Mouse (Mus musculus) monocyte, adult 5-6 weeks (primary cell): ENCODE data around the gene Vip. TPM values are rescaled to one million over a fixed set of nuclear protein-coding genes. Genes with fewer than 3 reads are reported as not detected.
A peak's percentile ranks its signal among the peaks of the same experiment; 100 is the strongest.

ENCODE experiments used
- ATAC-seq: fragments of 153-309, 156-312 bp; replicated peaks from 2 replicates; pipeline ENCODE4 v1.8.0; 2017; ENCODE audit warnings: mild to moderate bottlenecking; ENCODE audit not compliant: low TSS enrichment, insufficient number of reproducible peaks, severe bottlenecking, poor library complexity, low FRiP score
- total RNA-seq: library from RNA; stranded (forward); fragments of 200-1000, 200-491, 200-594 nt; gene quantifications from 3 replicates; pipeline ENCODE4 v1.2.3, GENCODE M21; 2017

The Vip gene
- total RNA-seq = not detected in 3 replicates

DNA sequence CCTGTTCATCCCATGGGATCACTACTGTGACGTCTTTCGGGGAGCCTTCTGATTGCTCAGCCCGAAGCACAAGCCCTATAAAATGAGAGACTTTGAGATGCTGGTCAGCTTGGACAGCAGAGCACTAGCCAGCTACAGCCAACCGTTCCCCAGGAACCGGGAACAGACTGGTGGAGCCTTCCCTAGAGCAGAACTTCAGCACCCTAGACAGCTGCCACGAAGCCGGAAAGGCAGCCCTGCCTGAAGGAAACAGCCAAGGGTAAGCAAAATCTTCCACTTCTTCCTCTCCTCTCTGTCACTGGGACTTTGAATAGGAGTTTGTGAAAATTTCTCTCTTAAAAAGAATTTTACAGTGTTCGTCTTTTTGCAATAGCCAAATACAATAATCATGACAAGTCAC lies at the start of gene Vip:
TSS of gene Vip (plus strand) at position 107 of the 400 bp plus-strand sequence.
- ATAC-seq = no peak

GRCm38 (mm10) chr10:5591061-5591460 lies 48.0 kb upstream of the Vip start:
- no peak for ATAC-seq

DNA sequence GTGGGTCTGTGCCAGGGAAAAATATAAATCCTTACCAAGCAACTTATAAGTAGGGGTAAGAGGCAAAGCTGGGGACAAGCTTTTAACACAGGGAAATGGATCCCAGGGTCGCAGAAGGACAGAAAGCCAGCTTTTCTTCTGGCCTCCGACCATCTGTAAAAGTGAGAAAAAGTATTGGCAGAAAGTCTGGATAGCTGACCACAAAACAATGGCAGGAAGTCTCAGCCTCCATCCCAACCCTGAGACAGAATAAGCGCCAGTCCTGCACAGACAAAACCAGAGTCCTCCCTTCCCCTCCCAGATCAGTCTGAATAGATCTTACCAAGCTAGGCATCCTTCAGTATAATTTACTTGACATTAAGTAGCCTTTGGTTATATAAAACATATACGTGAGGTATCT lies 47.0 kb upstream of the Vip start:
- ATAC-seq = no peak

- ATAC-seq = no peak
These were observed 45.6 kb upstream of the Vip start, which contains the start of gene Myct1 for GRCm38 (mm10) chr10:5593464-5593863. Myct1 (plus strand) TSS chr10:5593775.

DNA sequence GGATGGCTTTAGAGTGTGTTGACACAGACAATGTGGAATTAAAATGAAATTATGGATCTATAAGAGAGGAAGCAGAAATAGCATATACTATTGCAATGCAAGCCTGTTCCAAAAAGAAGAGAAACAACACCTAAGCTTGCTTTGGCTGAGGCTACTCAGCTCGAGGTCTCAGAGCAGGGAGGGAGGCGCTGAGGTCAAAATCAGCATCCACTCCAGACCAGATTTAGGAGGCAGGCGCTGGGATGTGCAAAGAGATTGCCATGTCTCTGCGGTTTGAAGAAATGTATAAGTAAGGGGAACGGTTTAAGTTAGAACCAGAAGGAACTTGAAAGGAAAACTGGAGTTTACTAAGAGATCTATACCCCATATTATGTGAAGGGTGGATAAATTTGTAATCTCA lies 44.6 kb upstream of the Vip start:
- no peak for ATAC-seq

DNA sequence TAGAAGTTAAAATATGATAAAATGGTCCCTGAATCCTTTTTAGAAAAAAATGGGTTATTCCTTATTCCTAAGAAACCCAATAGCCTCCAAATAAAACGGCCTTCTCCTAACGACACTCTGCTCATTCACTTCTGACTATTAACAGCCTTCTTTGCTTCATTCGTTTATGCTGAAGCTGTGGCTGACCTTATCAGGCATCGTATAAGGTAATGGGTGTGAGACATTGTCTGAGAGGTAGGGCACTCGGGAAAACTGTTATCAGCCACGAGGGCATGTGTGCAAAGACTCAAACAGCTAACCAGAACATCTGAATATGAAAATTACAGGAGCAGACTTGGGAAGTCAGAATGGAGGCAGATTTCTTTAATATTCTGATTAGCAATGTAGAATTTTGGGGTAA lies 42.5 kb upstream of the Vip start:
- ATAC-seq = no peak

- 0 out of 2 replicates have a peak, but pooled peaks have one; percentile 50 for ATAC-seq
These were observed 38.9 kb upstream of the Vip start for GRCm38 (mm10) chr10:5600123-5600522.

- ATAC-seq = 0 out of 2 replicates have a peak, but pooled peaks have one; percentile 31
These were observed 35.5 kb upstream of the Vip start for GRCm38 (mm10) chr10:5603512-5603911.

- ATAC-seq = no peak
These were observed 34.6 kb upstream of the Vip start for GRCm38 (mm10) chr10:5604371-5604770.

DNA sequence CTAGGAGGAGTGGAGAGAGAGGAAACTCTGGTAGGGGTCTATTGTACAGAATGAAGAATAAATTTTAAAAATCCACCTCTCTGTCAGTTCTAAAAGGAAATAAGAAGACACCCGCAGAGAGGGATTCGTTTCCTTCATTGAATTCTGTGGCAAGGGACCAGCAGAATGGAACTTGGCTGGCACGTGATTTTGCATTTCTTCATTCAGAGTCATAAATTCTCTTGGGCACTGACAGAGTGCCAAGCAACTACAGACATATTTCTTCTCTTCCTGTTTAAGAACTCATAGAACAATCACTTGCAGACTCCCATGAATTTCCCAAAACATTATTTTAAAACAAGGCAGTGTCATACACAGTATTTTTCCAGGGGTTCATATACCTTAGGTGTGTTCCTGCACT lies 30.1 kb upstream of the Vip start:
- no peak for ATAC-seq

DNA sequence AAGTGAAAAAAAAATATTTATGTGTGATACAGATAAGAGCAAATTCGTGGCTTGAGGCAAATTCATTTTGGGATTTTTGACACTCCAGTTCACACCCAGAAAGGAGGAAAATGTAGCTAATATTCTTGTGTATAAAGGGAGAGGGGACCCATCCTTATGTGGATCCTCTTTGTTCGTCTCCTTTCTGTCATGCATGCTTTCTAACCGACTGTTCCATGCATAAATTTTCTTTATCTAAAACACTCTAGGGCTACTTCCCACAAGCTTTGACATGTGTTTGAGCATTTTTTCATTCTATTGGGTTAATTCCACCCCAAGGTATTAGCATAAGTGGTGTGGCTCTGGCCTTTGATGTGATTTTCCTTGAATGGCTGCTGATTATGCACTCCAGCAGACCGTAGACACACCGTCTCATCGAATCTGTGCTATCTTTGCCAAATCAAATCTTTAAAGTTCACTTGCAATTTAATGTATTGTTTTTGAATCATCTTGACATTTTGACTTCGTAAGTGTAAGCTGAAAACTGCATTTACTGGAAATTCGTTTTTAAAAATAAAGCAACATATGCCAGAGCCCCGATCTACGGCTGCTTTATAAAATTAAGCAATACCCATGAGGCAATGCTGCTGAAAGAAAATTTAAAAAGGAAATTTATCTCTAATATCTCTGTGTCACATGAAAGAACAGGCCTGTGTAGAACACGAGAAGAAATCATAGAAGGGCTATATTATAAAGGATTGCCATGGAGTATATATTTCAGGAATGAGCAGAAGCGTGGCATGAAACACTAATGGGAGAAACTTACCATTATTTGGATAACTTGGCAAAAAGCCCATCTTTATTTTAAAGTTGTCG lies 23.6 kb upstream of the Vip start:
- ATAC-seq = no peak

GRCm38 (mm10) chr10:5626268-5626667 lies 12.8 kb upstream of the Vip start:
- ATAC-seq = no peak

GRCm38 (mm10) chr10:5633672-5634200 lies 5.3 kb upstream of the Vip start:
- ATAC-seq = no peak

DNA sequence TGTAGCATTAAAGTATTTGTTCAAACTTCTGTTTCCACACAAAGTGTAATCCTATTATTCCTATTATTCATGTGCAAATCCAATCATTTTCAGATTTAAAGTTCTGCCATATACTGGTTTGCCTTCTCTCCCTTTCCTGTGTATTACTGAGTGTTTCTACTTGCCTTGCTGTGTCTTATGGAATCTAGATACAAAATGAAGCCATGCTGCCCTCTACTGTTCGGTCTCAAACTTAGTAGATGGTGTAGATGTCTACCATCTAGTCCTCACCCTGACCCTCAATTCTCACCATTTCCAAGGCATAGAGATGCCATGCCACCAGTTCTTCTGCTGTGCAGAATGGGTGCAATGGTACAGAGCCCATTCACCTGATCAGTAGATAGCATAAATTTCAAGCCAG lies 4.7 kb upstream of the Vip start:
- no peak for ATAC-seq

DNA sequence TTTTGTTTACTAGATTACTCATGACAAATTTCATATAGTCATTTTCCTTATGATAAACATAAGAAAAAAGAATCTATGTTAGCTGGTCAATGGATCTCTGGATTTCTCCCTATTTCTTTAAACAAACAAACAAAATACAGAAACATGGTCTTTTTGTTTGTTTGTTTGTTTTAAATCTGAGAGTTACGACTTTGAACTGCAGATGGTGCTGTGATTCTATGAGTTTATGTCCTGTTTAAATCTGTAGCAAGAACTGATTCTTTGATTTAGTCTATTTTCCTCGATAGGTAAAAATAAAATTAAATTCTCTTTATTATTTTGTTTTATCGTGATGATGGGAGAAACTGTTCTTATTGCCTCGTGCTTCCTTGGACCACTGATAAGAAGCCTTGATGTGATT lies 1.7 kb upstream of the Vip start:
- no peak for ATAC-seq

- ATAC-seq = no peak
These were observed 42.3 kb downstream of the Vip start for GRCm38 (mm10) chr10:5681275-5681674.

GRCm38 (mm10) chr10:5685608-5686007 lies 46.6 kb downstream of the Vip start:
- no peak for ATAC-seq

GRCm38 (mm10) chr10:5694351-5694750 lies 55.3 kb downstream of the Vip start:
- ATAC-seq = no peak
